Mouse (Mus musculus): ENCODE data around the gene Mia3.
"Not testable (repeated sequence)": the region's sequence is repeated elsewhere in the genome, so short reads cannot be mapped to it uniquely, and the experiment has no call there.

Gene Mia3

GRCm38 (mm10) chr1:183369427-183370014 is at the start of gene Mia3:
Gene Mia3, minus strand, starts transcription at chr1:183369553.
- peak; percentile 87 to 91 for DNase-seq (ENCODE audit: low spot score in 2 of 2)

- DNase-seq (ENCODE audit: low spot score in 2 of 2) = no peak
Observed at GRCm38 (mm10) chr1:183417873-183418272, 48.5 kb upstream of the Mia3 start, which contains the start of gene Hhipl2. Gene Hhipl2, plus strand, starts transcription at chr1:183418215.

- no peak for DNase-seq (ENCODE audit: low spot score in 2 of 2)
Observed at GRCm38 (mm10) chr1:183414081-183414727, 44.9 kb upstream of the Mia3 start.

- no peak for DNase-seq (ENCODE audit: low spot score in 2 of 2)
Observed at GRCm38 (mm10) chr1:183403396-183403795, 34.0 kb upstream of the Mia3 start.

- peak; percentile 82 to 89 for DNase-seq (ENCODE audit: low spot score in 2 of 2)
Observed at GRCm38 (mm10) chr1:183388426-183389406, 19.4 kb upstream of the Mia3 start, which contains the start of gene Taf1a. Gene Taf1a, plus strand, starts transcription at chr1:183388981.

GRCm38 (mm10) chr1:183387421-183387820 is 18.1 kb upstream of the Mia3 start:
- DNase-seq (ENCODE audit: low spot score in 2 of 2) = not testable (repeated sequence)

GRCm38 (mm10) chr1:183382621-183383020 is 13.3 kb upstream of the Mia3 start:
- DNase-seq (ENCODE audit: low spot score in 2 of 2) = no peak

GRCm38 (mm10) chr1:183381816-183382215 is 12.5 kb upstream of the Mia3 start:
- no peak for DNase-seq (ENCODE audit: low spot score in 2 of 2)

GRCm38 (mm10) chr1:183379376-183379775 is 10.0 kb upstream of the Mia3 start:
- not testable (repeated sequence) for DNase-seq (ENCODE audit: low spot score in 2 of 2)

- DNase-seq (ENCODE audit: low spot score in 2 of 2) = no peak
Observed at GRCm38 (mm10) chr1:183378321-183378941, 9.1 kb upstream of the Mia3 start.

GRCm38 (mm10) chr1:183377045-183377444 is 7.7 kb upstream of the Mia3 start:
- DNase-seq (ENCODE audit: low spot score in 2 of 2) = no peak

- no peak for DNase-seq (ENCODE audit: low spot score in 2 of 2)
Observed at GRCm38 (mm10) chr1:183374728-183375127, 5.4 kb upstream of the Mia3 start.

GRCm38 (mm10) chr1:183368601-183369400 is 552 bp downstream of the Mia3 start:
- peak in 1 of 2 experiments; percentile 5 for DNase-seq (ENCODE audit: low spot score in 2 of 2)

GRCm38 (mm10) chr1:183366361-183366760 is 3.0 kb downstream of the Mia3 start:
- DNase-seq (ENCODE audit: low spot score in 2 of 2) = no peak

- no peak for DNase-seq (ENCODE audit: low spot score in 2 of 2)
Observed at GRCm38 (mm10) chr1:183363577-183363867, 5.8 kb downstream of the Mia3 start.

GRCm38 (mm10) chr1:183362729-183363576 is 6.4 kb downstream of the Mia3 start:
- DNase-seq (ENCODE audit: low spot score in 2 of 2) = no peak

GRCm38 (mm10) chr1:183362301-183362700 is 7.1 kb downstream of the Mia3 start:
- no peak for DNase-seq (ENCODE audit: low spot score in 2 of 2)

GRCm38 (mm10) chr1:183358901-183359300 is 10.5 kb downstream of the Mia3 start:
- DNase-seq (ENCODE audit: low spot score in 2 of 2) = no peak

GRCm38 (mm10) chr1:183349840-183350239 is 19.5 kb downstream of the Mia3 start:
- DNase-seq (ENCODE audit: low spot score in 2 of 2) = peak; percentile 73 to 74

- DNase-seq (ENCODE audit: low spot score in 2 of 2) = no peak
Observed at GRCm38 (mm10) chr1:183345817-183346195, 23.5 kb downstream of the Mia3 start.
